Mouse (Mus musculus): ENCODE data around the gene Gm5460. TPM values are rescaled to one million over a fixed set of nuclear protein-coding genes. Genes with fewer than 3 reads are reported as not detected.

The Gm5460 gene
- not detected for polyA plus RNA-seq (2017; shearing (Covaris generic))

DNA sequence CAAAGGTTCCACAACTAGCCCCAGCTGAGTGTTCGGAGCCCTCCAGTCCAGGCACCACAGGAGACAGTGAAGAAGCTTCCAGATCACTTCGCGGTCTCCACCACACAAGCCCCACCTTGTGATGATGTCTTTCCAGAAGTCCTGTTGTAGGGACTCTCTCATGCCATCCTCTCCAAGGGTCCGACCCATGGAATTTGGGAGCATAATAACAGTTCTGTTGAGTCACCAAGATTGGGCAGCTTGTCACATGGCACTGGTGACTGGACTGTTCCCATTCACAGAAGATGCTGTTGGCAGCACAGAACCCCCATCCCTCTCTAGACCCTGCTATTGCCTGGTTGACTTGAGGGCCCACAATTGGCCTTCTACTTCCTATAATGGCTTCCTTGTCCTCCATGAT, at the start of gene Gm5460:
Gm5460 (plus strand) TSS at position 378 of the 400 bp plus-strand sequence.

DNA sequence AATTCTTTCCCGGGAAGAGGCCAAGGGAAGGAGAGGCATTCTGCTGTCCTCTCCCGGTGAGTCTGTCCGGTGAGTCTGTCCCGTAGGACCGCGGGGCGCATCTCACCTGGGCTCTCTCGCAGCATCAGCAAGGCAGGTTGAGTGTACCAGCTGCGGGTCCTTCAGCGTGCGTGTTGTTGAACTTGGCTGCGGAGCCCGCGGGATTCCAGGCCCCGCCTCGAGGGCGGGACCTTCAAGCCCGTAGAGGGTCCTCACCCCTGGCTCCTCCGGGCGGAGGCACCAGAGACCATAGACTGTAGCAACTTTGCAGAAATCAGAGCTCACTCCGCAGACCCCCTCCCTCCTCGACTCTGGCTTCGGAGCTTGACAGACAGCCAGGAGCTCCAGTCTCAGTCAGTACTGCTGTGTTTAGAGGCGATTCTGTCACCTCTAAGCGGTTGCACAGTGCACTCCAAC, 37.9 kb upstream of the Gm5460 start, which contains the start of gene Zfp488:
Zfp488 (minus strand) TSS at position 161 of the 456 bp plus-strand sequence.

DNA sequence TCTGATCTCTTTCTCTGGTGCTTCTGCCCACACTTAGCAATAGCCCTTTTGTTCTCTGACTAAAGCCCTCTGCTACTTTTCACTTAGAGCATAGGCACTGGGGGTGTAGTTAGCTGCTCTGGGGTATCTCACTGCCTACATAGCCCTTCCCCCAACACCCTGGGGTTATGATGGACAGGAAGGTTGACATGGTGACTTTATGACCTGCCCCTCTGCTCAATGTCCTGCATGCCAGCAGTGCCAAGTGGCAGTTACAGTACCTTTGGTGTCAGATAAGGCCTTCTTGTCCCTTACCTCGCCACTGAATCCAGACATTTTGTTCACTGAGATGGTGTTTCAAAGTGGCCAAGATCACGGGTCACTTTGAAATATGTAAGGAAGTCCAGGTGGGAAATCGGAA, 1.5 kb upstream of the Gm5460 start, which contains the start of gene Gm30083:
Gm30083 (minus strand) TSS at position 120 of the 400 bp plus-strand sequence.

DNA sequence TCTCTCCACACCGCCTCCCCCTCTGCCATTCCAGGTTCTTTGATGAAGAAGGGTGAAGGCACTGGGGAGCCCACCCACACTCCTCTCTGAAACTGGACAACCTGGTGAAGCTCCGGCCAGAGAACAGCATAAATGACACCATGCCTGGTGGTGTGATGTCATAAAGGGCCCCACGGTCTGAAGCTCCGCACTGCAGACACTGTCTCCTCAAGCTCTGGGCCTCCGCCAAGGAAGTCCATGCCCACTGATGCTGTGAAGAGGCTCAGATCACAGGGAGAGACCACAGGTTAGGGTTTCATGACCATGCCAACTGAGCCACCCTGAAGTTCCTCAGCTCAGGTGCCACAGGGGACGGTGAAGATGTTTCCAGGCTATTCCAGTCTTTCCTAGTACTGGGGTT, 36.0 kb downstream of the Gm5460 start, which contains the start of gene Antxrl:
Antxrl (plus strand) TSS at position 192 of the 400 bp plus-strand sequence.

DNA sequence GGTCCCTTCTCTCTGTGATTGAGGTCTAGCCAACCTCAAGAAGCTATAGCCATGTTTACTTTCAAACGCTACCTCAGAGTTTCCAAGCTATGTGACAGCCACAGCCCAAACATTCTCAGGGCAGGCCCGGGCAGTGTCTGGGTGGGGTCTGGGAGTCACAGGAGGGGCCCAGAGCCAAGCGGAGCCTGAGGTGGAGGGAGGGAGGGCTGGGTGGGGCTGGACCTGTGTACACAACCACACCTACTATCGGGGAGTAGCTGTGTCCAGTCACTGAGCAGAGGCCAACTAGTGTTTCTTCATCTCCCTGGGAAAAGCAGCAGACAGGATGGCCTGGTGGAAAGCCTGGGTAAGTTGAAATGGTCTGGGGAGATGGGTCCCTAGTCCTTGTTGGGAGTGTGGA, 69.2 kb downstream of the Gm5460 start, which contains the start of gene Anxa8:
Anxa8 (plus strand) TSS at position 251 of the 400 bp plus-strand sequence.

Other genes starting within 250 kb of the Gm5460 start
- not detected for gene Gdf10, start 93.2 kb upstream of the Gm5460 start, polyA plus RNA-seq (2017; shearing (Covaris generic))
- gene Gdf2, start 75.7 kb upstream of the Gm5460 start, polyA plus RNA-seq (2017; shearing (Covaris generic)): not detected
- gene Rbp3, start 62.8 kb upstream of the Gm5460 start, polyA plus RNA-seq (2017; shearing (Covaris generic)): not detected
- gene Zfp488, start 38.0 kb upstream of the Gm5460 start, polyA plus RNA-seq (2017; shearing (Covaris generic)): 0.07 TPM
- gene Gm30083, start 1.6 kb upstream of the Gm5460 start, polyA plus RNA-seq (2017; shearing (Covaris generic)): not detected
- gene Antxrl, start 35.9 kb downstream of the Gm5460 start, polyA plus RNA-seq (2017; shearing (Covaris generic)): not detected
- not detected for gene Anxa8, start 69.2 kb downstream of the Gm5460 start, polyA plus RNA-seq (2017; shearing (Covaris generic))
- gene A630023A22Rik, start 86.0 kb downstream of the Gm5460 start, polyA plus RNA-seq (2017; shearing (Covaris generic)): not detected
- gene Npy4r, start 135.7 kb downstream of the Gm5460 start, polyA plus RNA-seq (2017; shearing (Covaris generic)): not detected
- gene Gprin2, start 184.9 kb downstream of the Gm5460 start, polyA plus RNA-seq (2017; shearing (Covaris generic)): not detected
- not detected for gene Syt15, start 202.8 kb downstream of the Gm5460 start, polyA plus RNA-seq (2017; shearing (Covaris generic))

Measured in naive thymus-derived CD4-positive, alpha-beta T cell, adult 5 months (primary cell).